Mouse (Mus musculus) lung, postnatal 0 days (tissue): ENCODE results near the gene Plpp3.

Source experiments
- CTCF ChIP-seq: IDR thresholded peaks from 2 replicates; pipeline ENCODE4 v1.5.1; 2016; ENCODE audit warnings: antibody characterized with exemption, mild to moderate bottlenecking
- EP300 ChIP-seq: IDR thresholded peaks from 2 replicates; pipeline ENCODE4 v1.6.1; 2016; ENCODE audit warnings: antibody characterized with exemption, mild to moderate bottlenecking, control low read depth

- no peak for TF ChIP-seq CTCF
- TF ChIP-seq EP300: no peak
Measured at GRCm38 (mm10) chr4:105214438-105214837, 57.3 kb downstream of the Plpp3 start.
